Mouse (Mus musculus) B cell, adult 2 months (primary cell): Measurements from ENCODE around the gene Gm3336.

Experiments used
- DNase-seq, 2 experiments: peaks; one replicate each; pipeline ENCODE4 v3.0.0; 2022

Gene Gm3336

GRCm38 (mm10) chr8:70696019-70696885 lies 22.1 kb upstream of the Gm3336 start:
- peak; percentile 72 to 73 for DNase-seq

GRCm38 (mm10) chr8:70696946-70697345 lies 21.4 kb upstream of the Gm3336 start:
- peak in 1 of 2 experiments; percentile 10 for DNase-seq

- peak in 1 of 2 experiments; percentile 15 for DNase-seq
Observed at GRCm38 (mm10) chr8:70697366-70698250, 20.7 kb upstream of the Gm3336 start.

GRCm38 (mm10) chr8:70698310-70699109 lies 19.8 kb upstream of the Gm3336 start, which contains the start of gene Jund:
Jund (plus strand) TSS chr8:70698949.
- DNase-seq = peak; percentile 100

- no peak for DNase-seq
Observed at GRCm38 (mm10) chr8:70699116-70699833, 19.1 kb upstream of the Gm3336 start.

- DNase-seq = peak; percentile 73 to 77
Observed at GRCm38 (mm10) chr8:70699834-70700554, 18.3 kb upstream of the Gm3336 start.

- DNase-seq = peak; percentile 87
Observed at GRCm38 (mm10) chr8:70700555-70700922, 17.8 kb upstream of the Gm3336 start.

- DNase-seq = peak; percentile 50 to 54
Observed at GRCm38 (mm10) chr8:70701048-70701981, 17.0 kb upstream of the Gm3336 start.

GRCm38 (mm10) chr8:70701982-70702841 lies 16.1 kb upstream of the Gm3336 start:
- peak in 1 of 2 experiments; percentile 57 for DNase-seq

GRCm38 (mm10) chr8:70702842-70703182 lies 15.5 kb upstream of the Gm3336 start:
- DNase-seq = no peak

- peak in 1 of 2 experiments; percentile 38 for DNase-seq
Observed at GRCm38 (mm10) chr8:70703287-70703686, 15.1 kb upstream of the Gm3336 start, which contains the start of gene Iqcn. Iqcn (plus strand) TSS chr8:70703457.

GRCm38 (mm10) chr8:70708281-70708680 lies 10.1 kb upstream of the Gm3336 start:
- DNase-seq = no peak

GRCm38 (mm10) chr8:70709794-70710193 lies 8.5 kb upstream of the Gm3336 start:
- DNase-seq = no peak

GRCm38 (mm10) chr8:70710296-70710695 lies 8.0 kb upstream of the Gm3336 start:
- no peak for DNase-seq

- no peak for DNase-seq
Observed at GRCm38 (mm10) chr8:70711041-70711440, 7.3 kb upstream of the Gm3336 start.

GRCm38 (mm10) chr8:70713991-70714390 lies 4.4 kb upstream of the Gm3336 start:
- no peak for DNase-seq

GRCm38 (mm10) chr8:70715086-70715485 lies 3.3 kb upstream of the Gm3336 start:
- DNase-seq = no peak

- DNase-seq = peak in 1 of 2 experiments; percentile 41
Observed at GRCm38 (mm10) chr8:70716521-70717400, 1.6 kb upstream of the Gm3336 start.
